Mouse (Mus musculus) lung, postnatal 25 days (tissue): ENCODE results near the gene Dpy19l3.

Source experiments
- DNase-seq: peaks from one replicate; pipeline ENCODE4 v3.0.0; 2022; ENCODE audit warnings: low spot score

The Dpy19l3 gene

GRCm38 (mm10) chr7:35754033-35754885 lies at the start of gene Dpy19l3:
Gene Dpy19l3 (minus strand): TSS chr7:35754454.
- peak; percentile 83 for DNase-seq

- DNase-seq, result peak; percentile 81
Measured at GRCm38 (mm10) chr7:35802906-35803595, 48.8 kb upstream of the Dpy19l3 start, which contains the start of gene Zfp507. Gene Zfp507 (minus strand): TSS chr7:35803003.

DNA sequence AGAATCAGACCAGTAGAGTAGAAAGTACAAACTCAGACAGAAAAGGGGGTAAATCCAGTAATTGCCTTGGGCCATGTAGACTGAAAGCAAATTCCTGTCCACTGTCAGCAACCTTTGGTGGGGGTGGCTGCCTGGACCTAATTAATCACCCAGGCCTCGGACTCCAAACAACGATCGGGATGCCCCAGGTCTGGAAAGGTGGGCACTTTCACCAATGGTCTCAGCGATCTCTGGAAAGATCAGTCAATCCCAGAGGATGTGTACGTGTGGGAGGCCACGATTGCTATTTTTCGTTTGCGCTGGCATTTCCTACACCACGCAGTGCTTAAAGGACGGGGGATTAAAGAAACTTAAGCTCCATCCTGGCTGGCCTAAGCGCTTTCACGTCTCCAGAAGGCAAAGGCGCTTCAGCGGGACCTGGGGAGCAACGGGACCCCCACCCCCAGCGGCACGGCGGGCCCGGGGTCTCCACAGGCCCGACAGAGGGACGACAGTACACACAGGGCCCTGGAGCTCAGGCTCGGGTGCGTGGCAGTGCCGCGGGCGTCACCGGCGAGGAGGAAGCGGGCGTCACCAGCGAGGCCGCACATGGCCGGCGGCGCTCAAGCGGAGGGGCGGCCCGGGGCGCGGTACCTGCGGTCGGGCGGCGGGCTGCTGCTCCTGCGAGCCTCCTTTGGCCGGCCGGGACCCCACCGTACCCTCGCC lies 48.1 kb upstream of the Dpy19l3 start:
- no peak for DNase-seq

DNA sequence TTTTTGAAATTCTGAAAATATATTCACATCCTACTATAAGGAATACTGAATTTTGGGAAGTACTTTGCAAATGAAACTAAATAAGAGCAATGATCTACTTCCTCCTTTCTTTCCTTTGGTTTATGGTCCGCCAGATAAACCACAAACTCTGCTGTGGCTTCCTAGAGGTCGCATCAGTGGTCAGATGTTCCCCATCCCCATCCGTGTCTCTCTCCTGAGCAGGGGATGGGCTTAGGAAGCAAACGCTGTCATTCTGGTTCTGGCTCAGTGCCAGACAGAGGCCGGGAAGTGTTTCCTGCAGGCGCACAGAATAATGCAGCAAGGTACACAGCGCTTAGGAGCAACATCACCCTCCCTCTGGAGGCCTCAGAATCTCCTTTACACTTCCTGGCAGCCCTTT lies 41.9 kb upstream of the Dpy19l3 start:
- no peak for DNase-seq

DNA sequence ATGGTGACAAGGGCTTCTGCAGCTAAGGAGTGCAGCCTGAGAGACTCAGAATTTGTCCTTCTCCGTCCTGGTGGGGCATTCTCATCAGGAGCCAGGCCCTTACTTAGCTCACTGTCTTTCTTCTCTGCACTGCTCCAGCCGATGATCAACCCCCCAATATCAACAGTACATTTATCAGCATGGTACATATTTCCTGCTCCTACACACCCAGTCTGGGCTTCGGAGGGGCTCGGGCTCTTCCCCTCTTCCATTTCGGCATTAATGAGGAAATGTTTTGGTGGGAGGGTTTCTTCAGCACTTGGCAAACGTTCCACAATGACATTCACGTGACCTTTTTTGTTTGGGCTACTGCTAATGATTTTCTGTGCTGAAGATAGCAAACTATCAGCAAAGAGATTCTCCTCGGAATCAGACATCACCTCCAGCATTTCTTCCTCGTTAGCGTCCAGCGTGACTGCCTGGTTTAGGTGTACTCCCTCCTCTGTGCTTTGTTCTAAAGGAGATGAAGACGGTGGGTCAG lies 40.0 kb upstream of the Dpy19l3 start:
- no peak for DNase-seq

DNA sequence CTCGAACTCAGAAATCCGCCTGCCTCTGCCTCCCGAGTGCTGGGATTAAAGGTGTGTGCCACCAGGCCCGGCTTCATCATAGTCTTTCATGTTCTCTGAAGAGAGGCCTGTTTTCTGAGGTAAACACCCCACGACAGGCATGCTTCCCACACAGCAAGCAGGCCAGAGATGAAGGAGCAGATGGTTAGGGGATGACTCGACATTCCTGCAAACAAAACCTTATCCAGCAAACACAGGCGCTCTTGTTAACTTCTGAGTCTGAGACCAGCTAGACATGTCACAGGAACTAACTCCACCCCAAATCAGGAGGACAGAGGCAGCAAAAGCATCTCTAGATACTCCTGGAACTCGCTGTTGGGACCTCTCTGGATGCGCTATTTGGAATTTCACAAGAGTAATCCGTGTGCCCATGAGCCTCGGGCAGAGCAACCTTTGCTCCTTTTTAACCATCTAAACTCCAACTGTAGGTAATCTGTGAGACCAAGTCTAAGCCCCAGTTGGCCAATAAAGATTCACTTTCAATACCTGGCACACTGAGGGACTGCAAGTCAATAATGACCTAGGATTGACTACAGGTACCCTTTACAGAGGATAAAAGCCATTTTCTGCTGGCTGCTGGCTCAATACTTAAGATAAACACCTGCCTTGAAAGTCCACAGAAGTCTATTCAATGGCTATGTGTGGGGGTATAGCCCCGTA lies 38.0 kb upstream of the Dpy19l3 start:
- no peak for DNase-seq

DNA sequence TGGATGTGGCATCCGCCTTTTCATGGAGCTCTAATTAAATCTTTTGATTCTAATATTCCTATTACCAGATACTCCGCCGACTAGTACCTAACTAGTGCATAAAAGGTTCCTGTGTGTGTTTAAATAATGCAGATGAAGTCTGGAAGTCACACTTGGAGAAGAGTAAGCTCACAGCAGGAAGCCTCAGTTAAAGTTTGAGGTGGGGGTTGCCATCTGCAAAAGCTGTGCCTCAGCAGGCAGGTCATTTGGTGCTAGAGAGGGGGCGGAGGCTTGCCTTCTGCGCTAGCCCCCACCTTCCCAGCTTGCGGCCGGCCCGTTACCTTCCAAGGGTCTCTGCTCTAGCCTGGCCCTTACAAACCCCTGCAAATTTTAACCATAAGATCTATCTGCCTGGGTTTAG lies 36.7 kb upstream of the Dpy19l3 start:
- DNase-seq, result no peak

DNA sequence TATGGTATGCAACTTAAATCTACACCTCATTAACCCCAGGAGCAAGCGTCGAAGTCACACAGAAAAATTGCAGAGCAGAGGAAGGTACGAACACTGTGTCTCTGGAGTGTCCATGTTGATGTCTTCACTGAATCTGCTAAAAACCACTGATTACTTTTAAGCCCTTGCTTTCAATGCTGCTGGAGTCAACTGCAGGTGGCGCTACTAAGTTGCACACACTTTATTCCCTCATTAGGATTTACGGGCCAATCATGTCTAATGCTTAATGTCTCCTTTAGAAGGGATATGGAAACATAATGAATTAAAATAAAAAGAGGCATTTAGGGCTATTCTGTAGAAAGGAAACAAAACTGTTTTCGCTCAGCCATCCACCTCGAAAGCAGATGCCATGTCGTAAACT lies 35.9 kb upstream of the Dpy19l3 start:
- DNase-seq, result no peak

- DNase-seq, result peak; percentile 37
Measured at GRCm38 (mm10) chr7:35785579-35785978, 31.3 kb upstream of the Dpy19l3 start.

- DNase-seq, result no peak
Measured at GRCm38 (mm10) chr7:35782252-35782651, 28.0 kb upstream of the Dpy19l3 start.

DNA sequence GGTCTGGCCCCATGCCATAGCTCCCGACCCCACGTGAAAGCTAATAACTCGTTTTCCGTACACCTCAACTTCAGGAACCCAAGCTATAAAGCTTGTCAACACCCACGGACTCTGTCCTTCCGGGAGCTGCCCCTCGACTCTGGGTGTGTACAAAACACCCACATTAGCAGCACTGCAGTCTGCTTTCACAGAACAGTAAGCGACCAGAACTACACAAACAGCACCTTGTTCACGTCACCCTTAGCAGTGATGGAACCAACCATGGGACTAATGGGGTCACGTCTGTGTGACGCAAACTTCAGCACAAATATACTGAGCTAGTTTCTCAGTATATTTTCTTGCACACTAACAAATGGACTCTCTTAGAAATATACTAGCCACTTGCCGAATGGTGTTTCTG lies 19.9 kb upstream of the Dpy19l3 start:
- no peak for DNase-seq

DNA sequence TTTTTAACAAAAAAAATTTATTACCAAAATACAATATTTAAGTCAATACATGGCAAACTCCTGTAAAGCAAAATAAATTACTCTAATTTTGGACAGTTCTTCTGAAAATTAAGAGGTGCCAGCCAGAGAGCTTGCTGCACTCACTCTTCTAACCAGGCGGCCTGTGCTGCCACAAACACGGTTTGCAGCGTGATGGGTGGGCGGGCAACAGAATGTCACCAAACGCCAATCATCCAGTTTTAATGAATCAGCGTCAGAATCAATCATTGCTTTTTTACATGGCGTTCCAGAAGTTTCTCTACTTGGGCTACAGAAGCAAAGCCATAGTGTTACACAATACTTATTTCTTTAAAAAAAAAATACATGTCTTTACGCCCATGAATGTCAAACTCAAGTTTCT lies 18.1 kb upstream of the Dpy19l3 start:
- DNase-seq, result no peak

DNA sequence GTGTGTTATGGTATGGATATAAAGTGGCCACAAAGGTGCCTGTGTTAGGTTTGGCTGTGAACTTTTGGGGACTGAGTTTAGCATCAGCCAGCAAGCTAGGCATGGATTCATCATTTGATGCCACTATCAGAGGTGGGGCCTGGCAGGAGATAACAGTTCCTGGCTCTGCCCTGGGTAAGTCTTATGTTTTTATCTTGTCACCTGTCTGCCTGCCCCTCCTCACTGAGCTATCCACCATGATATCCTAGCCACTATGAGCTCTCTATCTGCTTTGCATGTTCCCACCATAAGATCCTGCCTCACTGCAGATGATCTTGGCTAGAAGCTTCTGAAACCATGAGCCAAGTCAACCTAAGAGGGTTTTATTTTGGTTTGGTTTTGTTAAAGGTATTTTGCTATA lies 16.9 kb upstream of the Dpy19l3 start:
- no peak for DNase-seq

DNA sequence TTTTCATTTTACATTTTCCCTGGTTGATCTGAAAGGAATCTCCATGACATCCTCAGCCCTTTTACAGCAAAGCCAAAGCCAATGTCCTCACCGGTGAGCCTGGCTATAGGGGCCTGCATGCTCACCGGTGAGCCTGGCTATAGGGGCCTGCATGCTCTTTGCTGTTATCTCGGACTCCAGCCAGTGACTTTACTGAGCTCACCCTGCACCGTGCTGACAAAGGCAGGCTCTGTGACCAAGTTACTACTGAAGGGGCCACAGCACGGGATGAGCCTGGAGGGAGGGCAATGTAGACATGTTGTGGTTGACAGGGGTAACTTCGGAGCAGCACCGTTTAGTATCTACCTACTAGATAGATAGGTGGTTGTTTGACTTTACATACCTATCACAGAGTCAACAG lies 15.9 kb upstream of the Dpy19l3 start:
- DNase-seq, result no peak

DNA sequence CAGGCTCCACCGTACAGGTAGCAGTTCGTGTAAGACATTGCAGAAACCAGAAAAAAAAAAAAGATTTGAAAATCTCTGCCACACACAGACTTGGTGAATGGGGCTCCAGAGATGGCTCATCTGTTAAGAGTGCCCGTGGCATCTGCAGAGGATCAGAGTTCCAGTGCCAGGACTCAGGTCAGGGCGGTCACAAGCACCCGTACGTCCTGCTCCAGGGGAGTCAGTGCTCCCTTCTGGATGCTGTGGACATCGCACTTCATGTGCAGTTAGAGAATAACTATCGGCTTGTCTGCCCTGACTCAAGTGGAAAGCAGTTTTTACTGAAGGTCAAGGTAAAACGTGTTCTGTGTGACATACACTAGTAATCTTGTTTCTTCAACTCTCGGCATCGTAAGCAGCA lies 10.2 kb upstream of the Dpy19l3 start:
- no peak for DNase-seq

DNA sequence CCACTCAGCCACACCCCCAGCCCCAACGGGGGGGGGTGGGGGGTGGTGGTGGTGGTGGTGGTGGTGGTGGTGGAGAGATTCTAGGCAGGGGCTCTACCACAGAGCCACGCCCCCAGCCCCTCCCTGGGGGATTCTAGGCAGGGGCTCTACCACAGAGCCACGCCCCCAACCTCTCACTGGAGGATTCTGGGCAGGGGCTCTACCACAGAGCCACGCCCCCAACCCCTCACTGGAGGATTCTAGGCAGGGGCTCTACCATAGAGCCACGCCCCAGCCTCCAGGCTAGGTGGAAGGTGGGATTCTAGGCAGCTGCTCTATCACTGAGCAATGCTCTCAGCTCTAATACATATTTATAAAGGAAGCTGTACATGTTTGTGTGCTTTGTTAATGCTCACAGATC lies 7.5 kb upstream of the Dpy19l3 start:
- DNase-seq, result no peak

DNA sequence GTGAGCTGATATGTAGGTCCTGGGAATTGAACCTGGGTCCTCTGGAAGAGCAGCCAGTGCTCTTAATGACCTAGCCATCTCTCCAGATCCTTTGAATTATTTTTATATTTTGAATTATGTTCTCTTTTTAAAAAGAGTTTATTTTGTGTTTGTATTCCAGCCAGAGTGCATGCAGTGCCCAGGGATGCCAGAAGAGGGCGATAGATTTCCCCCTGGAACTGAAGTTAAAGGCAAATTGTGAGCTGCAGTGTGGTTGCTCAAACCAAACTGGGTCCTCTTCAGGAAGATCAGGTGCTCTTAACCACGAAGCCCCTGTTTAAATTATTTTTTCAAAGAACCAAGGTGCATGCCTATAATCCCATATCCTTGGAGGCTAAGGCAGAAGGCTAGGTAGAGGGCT lies 5.3 kb upstream of the Dpy19l3 start:
- no peak for DNase-seq

- no peak for DNase-seq
Measured at GRCm38 (mm10) chr7:35756510-35757440, 2.5 kb upstream of the Dpy19l3 start.

DNA sequence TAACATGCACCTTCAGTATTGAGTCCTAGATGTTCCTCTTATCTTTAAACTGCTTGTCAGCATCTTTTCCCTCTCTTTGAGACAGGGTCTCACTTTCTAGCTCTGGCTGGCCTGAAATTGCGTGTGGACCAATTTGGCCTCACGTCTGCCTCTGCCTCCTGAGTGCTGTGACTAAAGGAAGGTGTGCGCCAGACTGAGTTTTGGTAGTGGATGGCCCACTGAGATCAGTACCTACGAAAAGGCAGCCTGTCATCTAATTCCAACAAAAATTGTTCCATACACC lies 573 bp upstream of the Dpy19l3 start:
- no peak for DNase-seq

GRCm38 (mm10) chr7:35753319-35754032 lies 778 bp downstream of the Dpy19l3 start:
- DNase-seq, result no peak
